Mouse (Mus musculus) embryonic facial prominence, embryonic 14.5 days (tissue): Measurements from ENCODE around the gene Lama2. TPM values are rescaled to one million over a fixed set of nuclear protein-coding genes. Genes with fewer than 3 reads are reported as not detected.

Source experiments
- ATAC-seq: fragments of 200-750 bp; cut with Nextera tagmentation; 2 replicates; pipeline ENCODE4 v1.8.0; 2017; ENCODE audit warnings: low read depth, moderate number of reproducible peaks, moderate TSS enrichment
- DNase-seq: peaks from one replicate; pipeline ENCODE4 v3.0.0-alpha.2; 2015; ENCODE audit warnings: low spot score
- H3K27ac ChIP-seq: fragments of 300-500 bp; sonication (generic); replicated peaks from 2 replicates; pipeline ENCODE4 v1.5.1; 2014; ENCODE audit warnings: low read depth, mild to moderate bottlenecking, low read length, moderate library complexity
- H3K27me3 ChIP-seq: fragments of 300-500 bp; sonication (generic); replicated peaks from 2 replicates; pipeline ENCODE4 v1.6.1; 2014; ENCODE audit warnings: low read length; ENCODE audit not compliant: control insufficient read depth, insufficient read depth
- H3K36me3 ChIP-seq: fragments of 300-500 bp; sonication (generic); 2 replicates; pipeline ENCODE4 v1.6.1; 2014; ENCODE audit warnings: low read length, mixed read lengths; ENCODE audit not compliant: control insufficient read depth, insufficient read depth
- H3K4me1 ChIP-seq: fragments of 300-500 bp; sonication (generic); 2 replicates; pipeline ENCODE4 v1.6.1; 2014; ENCODE audit warnings: antibody characterized with exemption, low read length; ENCODE audit not compliant: control insufficient read depth, insufficient read depth
- H3K4me2 ChIP-seq: fragments of 300-500 bp; sonication (generic); 2 replicates; pipeline ENCODE4 v1.6.1; 2014; ENCODE audit warnings: low read depth, mild to moderate bottlenecking, low read length, moderate library complexity, mixed read lengths
- H3K4me3 ChIP-seq: fragments of 300-500 bp; sonication (generic); 2 replicates; pipeline ENCODE4 v1.5.1; 2014; ENCODE audit warnings: low read depth, mild to moderate bottlenecking, low read length
- H3K9ac ChIP-seq: fragments of 300-500 bp; sonication (generic); 2 replicates; pipeline ENCODE4 v1.6.1; 2014; ENCODE audit warnings: low read depth, mild to moderate bottlenecking, low read length, moderate library complexity, mixed read lengths
- H3K9me3 ChIP-seq: fragments of 300-500 bp; sonication (generic); 2 replicates; pipeline ENCODE4 v1.6.1; 2016; ENCODE audit warnings: low read length; ENCODE audit not compliant: control insufficient read depth
- WGBS: fragments of 180-500 bp; shearing (Covaris S2); extraction: QIAGEN DNeasy Blood & Tissue Kit; methylation state at CpG from one replicate; pipeline ENCODE4 v1.1.7; 2014; 5-methylcytosine and 5-hydroxymethylcytosine counted together
- polyA plus RNA-seq: library from polyadenylated mRNA; unstranded; fragments of >200 nt; fragmentation: Nextera tagmentation; extraction: Ambion mirVana; gene quantifications from 2 replicates; pipeline ENCODE4 v1.2.1, GENCODE M21; 2014

Gene Lama2
- polyA plus RNA-seq, 1 experiment from 2014 or later: 34.2 TPM

DNA sequence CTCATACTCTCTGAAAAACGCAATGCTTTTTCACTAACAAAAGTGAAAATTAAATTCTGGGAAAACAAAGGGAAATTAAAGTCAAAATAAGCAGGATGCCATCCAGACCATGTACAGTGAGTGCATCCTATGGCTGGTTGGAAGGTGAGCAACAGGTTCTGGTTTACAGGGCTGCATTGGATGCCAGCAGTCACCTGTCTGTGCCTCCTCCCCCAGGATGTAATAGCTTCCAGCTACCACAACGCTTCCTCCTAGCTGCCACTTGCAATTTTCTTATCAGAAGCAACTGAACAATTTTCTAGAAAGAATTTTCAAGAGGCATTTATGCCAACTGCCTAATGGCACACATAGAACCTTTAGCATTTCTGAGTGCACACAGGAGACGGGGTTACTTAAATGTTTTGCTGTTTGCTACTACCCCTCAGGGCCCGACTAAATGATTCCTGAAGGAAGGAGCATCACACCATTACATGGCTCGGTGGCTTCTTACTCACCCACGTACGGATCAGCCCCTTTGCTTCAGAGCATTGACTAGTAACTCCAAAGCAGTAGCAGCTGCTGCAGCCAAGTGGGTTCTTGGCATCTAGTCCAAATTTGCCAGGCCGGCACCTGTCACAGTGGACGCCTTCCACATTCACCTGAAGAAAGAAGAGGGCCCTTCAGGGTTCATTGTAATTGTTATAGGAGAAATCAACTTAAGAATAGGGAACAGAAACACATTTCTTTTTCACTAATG is 430.8 kb downstream of the Lama2 start:
- Histone ChIP-seq H3K27me3 (no peaks in the 10 kb centered on the region), H3K36me3 (no peaks in the 10 kb centered on the region), H3K27ac (no peak overlapping the region), H3K9me3 (no peaks in the 10 kb centered on the region), H3K4me1 (no peaks in the 10 kb centered on the region), H3K4me3 (no peak overlapping the region), H3K4me2 (no peak overlapping the region), H3K9ac (no peak overlapping the region)
- DNase-seq (no peak), ATAC-seq (no peak)
- 73% methylated on average over 9 of the region's 9 CpGs for WGBS

- H3K9me3 ChIP-seq: no peaks in the 10 kb centered on the region
- no peak for ATAC-seq
- no peaks in the 10 kb centered on the region for H3K4me1 ChIP-seq
- H3K9ac ChIP-seq: no peak overlapping the region
- WGBS: 83% methylated on average over 5 of the region's 5 CpGs
- H3K27ac ChIP-seq: no peak overlapping the region
- H3K4me2 ChIP-seq: no peak overlapping the region
- no peak for DNase-seq
- H3K4me3 ChIP-seq: no peak overlapping the region
- H3K36me3 ChIP-seq: no peaks in the 10 kb centered on the region
- no peaks in the 10 kb centered on the region for H3K27me3 ChIP-seq
Measured at GRCm38 (mm10) chr10:27184185-27184584, 435.4 kb downstream of the Lama2 start.

DNA sequence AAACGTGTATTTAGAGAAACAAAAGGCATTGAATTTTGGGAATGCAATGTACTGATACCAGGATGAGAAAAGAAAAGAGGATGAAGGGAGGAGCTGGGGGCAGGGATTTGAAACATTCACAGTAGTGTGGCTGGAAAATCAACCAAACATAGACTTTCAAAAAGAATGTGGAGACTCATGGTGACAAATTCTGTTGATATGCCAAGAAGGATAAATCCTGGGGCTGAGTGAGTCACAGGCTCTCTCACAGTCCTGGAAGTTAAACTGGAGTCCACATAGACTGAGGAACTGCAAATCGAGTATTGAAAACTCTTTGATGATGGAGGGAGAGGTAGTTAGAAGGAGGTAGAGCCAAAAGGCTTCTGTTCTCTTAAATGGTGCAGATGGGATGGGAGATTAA is 445.3 kb downstream of the Lama2 start:
- ATAC-seq (no peak), DNase-seq (no peak)
- WGBS: 70% methylated on average over 2 of the region's 2 CpGs
- H3K27me3 ChIP-seq: no peaks in the 10 kb centered on the region
- no peaks in the 10 kb centered on the region for H3K4me1 ChIP-seq
- H3K36me3 ChIP-seq: no peaks in the 10 kb centered on the region
- no peak overlapping the region for H3K4me2 ChIP-seq
- H3K27ac ChIP-seq: no peak overlapping the region
- no peak overlapping the region for H3K9ac ChIP-seq
- no peaks in the 10 kb centered on the region for H3K9me3 ChIP-seq
- no peak overlapping the region for H3K4me3 ChIP-seq

DNA sequence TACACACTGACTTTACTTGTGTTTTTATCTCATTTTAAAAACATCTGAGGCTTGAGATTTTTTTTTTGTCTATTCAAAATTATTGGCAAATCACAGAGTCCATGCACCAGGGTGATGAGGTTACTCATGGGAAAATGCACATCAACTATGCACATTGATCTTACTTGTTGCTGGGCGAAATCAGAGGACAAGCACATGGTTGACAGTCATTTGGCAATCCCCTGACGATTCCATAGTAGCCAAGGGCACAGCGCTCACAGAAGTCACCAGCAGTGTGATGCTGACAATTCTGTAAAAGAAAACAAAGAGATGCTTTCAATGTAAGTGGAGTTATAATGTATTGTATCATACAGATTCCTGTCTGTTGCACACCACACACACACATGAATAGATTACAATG is 454.8 kb downstream of the Lama2 start:
- no peak for ATAC-seq
- Histone ChIP-seq H3K36me3 (no peaks in the 10 kb centered on the region), H3K4me1 (no peaks in the 10 kb centered on the region), H3K4me3 (no peak overlapping the region), H3K9ac (no peak overlapping the region), H3K4me2 (no peak overlapping the region), H3K27me3 (no peaks in the 10 kb centered on the region), H3K9me3 (no peaks in the 10 kb centered on the region), H3K27ac (no peak overlapping the region)
- 71% methylated on average over 3 of the region's 3 CpGs for WGBS
- DNase-seq: no peak

GRCm38 (mm10) chr10:27162364-27162763 is 457.2 kb downstream of the Lama2 start:
- DNase-seq: no peak
- Histone ChIP-seq H3K36me3 (no peaks in the 10 kb centered on the region), H3K9me3 (no peaks in the 10 kb centered on the region), H3K9ac (no peak overlapping the region), H3K27ac (no peak overlapping the region), H3K27me3 (no peaks in the 10 kb centered on the region), H3K4me2 (no peak overlapping the region), H3K4me3 (no peak overlapping the region), H3K4me1 (no peaks in the 10 kb centered on the region)
- WGBS: 84% methylated on average over 2 of the region's 2 CpGs
- ATAC-seq: no peak

DNA sequence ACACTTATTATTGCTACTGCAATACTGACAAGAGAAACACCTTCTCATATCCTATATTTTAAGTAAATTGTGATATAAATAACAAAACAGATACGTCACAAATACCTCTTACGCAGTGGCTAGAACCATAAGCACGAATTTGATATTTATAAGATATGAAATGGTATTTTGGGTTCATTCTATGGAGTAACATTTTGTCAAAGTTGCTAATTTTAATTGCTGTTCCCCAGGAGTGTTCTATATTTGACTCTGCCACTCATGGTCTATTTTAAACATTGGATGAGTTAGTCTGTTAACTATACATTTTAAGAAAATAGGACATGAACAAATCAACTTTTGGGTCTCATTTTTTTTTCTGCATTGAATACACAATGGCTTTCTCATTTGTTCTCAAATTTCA is 469.3 kb downstream of the Lama2 start:
- Histone ChIP-seq H3K9ac (no peak overlapping the region), H3K4me1 (no peaks in the 10 kb centered on the region), H3K9me3 (no peaks in the 10 kb centered on the region), H3K36me3 (no peaks in the 10 kb centered on the region), H3K4me3 (no peak overlapping the region), H3K27me3 (no peaks in the 10 kb centered on the region), H3K4me2 (no peak overlapping the region), H3K27ac (no peak overlapping the region)
- ATAC-seq (no peak), DNase-seq (no peak)
- 93% methylated on average over 3 of the region's 3 CpGs for WGBS

DNA sequence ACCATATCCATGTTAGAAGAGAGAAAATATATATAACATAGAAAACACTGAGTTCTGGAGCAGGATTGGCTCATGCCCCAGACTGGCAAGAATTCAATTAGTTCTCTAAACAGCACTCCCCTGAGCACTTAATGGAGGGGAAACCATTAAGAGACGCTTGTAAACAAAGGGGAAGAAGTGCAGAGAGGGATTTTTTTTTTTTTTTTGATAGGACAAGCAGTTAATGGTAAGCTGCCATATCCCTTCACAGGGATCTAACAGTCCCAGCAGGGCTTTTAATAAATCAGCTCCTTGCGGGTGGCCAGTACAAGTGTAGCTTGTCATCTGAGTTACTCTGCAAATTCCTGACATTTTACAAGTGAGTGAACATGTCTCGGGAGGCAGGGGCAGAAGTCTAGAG is 479.1 kb downstream of the Lama2 start:
- WGBS: 25% methylated on average over 3 of the region's 3 CpGs
- Histone ChIP-seq H3K9me3 (no peaks in the 10 kb centered on the region), H3K27me3 (no peaks in the 10 kb centered on the region), H3K27ac (no peak overlapping the region), H3K36me3 (no peaks in the 10 kb centered on the region), H3K4me2 (no peak overlapping the region), H3K4me3 (no peak overlapping the region), H3K4me1 (no peaks in the 10 kb centered on the region), H3K9ac (no peak overlapping the region)
- DNase-seq (no peak), ATAC-seq (no peak; the same call in 1 of the 2 replicates)

DNA sequence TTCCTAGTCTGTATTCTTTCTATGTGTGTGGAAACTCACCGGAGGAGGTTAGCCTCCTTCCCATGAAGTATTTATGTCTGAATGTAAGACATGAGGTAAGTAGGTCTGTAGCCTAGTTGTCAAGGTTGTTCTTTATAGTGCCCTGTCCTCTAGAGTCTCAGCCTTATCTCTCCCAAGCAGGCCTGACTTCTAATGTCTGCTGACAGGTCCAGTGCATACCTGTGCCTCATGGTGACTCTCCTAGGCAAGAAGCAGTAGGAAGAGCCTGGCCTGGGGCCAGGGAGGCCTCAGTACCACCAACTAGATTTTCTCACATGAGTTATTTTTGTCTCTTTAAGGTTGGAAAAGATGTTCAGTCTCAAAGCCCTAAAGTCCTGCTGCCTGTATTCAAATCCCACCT is 483.8 kb downstream of the Lama2 start:
- 98% methylated on average over 1 of the region's 1 CpGs for WGBS

GRCm38 (mm10) chr10:27133135-27133534 is 486.4 kb downstream of the Lama2 start:
- Histone ChIP-seq H3K36me3 (no peaks in the 10 kb centered on the region), H3K27me3 (no peaks in the 10 kb centered on the region), H3K4me1 (no peaks in the 10 kb centered on the region), H3K4me2 (no peak overlapping the region), H3K4me3 (no peak overlapping the region), H3K9me3 (no peaks in the 10 kb centered on the region), H3K9ac (no peak overlapping the region), H3K27ac (no peak overlapping the region)
- ATAC-seq (peak; percentile 63; the same call in 1 of the 2 replicates), DNase-seq (peak; percentile 73)
- WGBS: 4% methylated on average over 1 of the region's 1 CpGs

More for the DNA sequence above, 483.8 kb downstream of the Lama2 start:
- no peak overlapping the region for H3K27ac ChIP-seq
- ATAC-seq (no peak), DNase-seq (no peak)
- no peaks in the 10 kb centered on the region for H3K9me3 ChIP-seq
- no peak overlapping the region for H3K4me3 ChIP-seq
- H3K27me3 ChIP-seq: no peaks in the 10 kb centered on the region
- no peak overlapping the region for H3K9ac ChIP-seq
- H3K36me3 ChIP-seq: no peaks in the 10 kb centered on the region
- H3K4me2 ChIP-seq: no peak overlapping the region
- H3K4me1 ChIP-seq: no peaks in the 10 kb centered on the region
